Mouse (Mus musculus) left cerebral cortex, postnatal 14 days (tissue): ENCODE data around the gene Plekhb2. TPM values are rescaled to one million over a fixed set of nuclear protein-coding genes. Genes with fewer than 3 reads are reported as not detected.

Experiments used
- DNase-seq, 2 experiments: peaks; one replicate each; pipeline ENCODE4 v3.0.0; 2021 to 2022; ENCODE audit warnings: low spot score in 2 of 2, mixed read lengths in 1 of 2
- intact Hi-C: fragments of 180-260 bp; cut with DNase I; formaldehyde crosslinking; loops from one replicate; pipeline ENCODE4 v1.15.1; 2025
- total RNA-seq, 2 experiments: library from RNA; stranded (reverse); gene quantifications; 2 replicates each; pipeline ENCODE4 v1.2.3; 2021

Gene Plekhb2
- total RNA-seq, 2 experiments from 2014 or later = 202 to 226 TPM

DNA sequence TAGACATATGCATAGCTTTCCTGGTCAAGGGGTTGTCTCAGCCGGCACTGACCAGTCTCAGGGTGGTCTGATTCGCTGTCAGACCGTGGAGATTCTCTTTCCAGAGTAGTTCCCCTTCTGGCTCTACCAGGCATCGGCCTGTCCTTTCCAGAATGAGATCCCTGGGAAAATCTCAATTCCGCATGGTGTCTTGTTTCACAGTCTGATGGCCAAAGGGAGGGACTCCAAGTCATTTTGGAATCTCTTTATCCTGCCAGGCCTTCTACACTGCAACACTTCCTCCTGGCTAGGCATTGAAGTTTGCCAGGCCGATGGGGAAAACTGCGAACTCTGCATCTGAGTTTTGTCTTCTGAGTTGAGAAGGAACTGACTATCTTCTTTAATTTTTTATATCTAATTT, 10.4 kb downstream of the Plekhb2 start:
- intact Hi-C loops = no loop called here
- no peak for DNase-seq

DNA sequence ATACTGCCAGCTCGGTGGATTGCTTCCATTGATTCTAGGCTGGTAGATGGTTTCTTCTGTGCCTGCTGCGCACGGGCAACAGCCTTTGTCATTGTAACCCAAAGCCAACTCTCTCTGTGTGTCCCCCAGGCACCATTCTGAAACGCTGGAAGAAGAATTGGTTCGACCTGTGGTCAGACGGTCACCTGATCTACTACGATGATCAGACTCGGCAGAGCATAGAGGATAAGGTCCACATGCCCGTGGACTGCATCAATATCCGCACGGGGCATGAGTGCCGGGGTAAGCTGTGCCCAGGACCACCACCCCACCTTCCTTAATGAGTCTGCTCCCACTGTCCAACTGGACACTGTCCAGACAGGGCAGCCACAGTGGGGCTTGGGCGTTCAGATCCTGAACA, 13.1 kb downstream of the Plekhb2 start:
- intact Hi-C loops = no loop called here

DNA sequence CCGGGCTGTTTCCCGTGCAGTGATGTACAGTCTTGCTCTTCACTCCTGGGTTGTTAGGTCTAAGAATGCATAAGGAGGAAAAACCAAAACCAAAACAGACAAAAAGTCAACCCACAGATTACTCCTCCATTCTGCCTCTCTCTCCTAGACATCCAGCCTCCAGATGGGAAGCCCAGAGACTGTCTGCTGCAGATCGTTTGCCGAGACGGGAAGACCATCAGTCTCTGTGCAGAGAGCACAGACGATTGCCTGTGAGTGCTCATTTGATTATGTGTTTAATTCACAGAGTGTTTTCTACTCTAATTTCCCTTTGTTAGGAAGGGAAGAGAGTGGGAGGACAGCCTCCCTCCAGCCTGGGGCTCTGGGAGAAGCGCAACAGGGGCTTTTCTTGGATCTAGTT, 13.5 kb downstream of the Plekhb2 start:
- no peak for DNase-seq
- intact Hi-C loops = no loop called here

More for the DNA sequence above, 13.1 kb downstream of the Plekhb2 start:
- no peak for DNase-seq

DNA sequence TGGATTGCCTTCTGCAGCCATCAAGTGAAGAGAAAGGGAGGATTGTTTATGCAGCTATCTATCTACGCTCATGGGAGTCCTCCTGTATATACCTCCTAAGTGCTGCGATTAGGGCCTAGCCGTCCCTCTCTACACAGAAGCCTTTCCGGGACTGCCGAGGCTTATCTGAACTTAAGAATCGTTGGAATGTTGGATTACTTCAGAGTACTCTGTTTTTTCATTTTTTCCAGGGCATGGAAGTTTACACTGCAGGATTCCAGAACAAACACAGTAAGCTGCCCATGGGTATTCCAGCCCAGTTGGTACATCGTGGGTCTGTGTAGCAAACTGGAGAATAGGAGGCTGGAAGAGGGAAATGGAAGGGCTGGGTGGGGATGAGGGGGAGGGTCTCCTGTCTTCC, 14.5 kb downstream of the Plekhb2 start:
- no peak for DNase-seq
- intact Hi-C loops = no loop called here

DNA sequence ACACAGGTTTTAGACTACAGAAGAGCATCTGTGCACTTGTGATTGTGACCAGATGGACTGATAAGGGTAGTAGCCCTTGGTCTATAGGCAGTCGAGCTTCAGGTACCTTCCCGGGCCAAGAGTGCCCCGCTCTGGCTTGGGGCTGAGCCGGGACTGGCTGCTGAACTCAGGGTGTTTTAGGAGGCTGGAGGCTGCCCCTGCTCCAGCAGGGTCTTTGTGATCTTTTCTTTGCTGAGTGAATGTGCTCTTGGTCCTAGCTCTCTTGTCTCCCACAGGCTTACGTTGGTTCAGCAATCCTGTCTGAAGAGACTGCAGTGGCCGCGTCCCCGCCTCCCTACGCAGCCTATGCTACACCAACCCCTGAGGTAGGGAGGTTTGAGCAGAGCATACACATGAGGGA, 16.1 kb downstream of the Plekhb2 start:
- DNase-seq = no peak
- intact Hi-C loops = no loop called here

DNA sequence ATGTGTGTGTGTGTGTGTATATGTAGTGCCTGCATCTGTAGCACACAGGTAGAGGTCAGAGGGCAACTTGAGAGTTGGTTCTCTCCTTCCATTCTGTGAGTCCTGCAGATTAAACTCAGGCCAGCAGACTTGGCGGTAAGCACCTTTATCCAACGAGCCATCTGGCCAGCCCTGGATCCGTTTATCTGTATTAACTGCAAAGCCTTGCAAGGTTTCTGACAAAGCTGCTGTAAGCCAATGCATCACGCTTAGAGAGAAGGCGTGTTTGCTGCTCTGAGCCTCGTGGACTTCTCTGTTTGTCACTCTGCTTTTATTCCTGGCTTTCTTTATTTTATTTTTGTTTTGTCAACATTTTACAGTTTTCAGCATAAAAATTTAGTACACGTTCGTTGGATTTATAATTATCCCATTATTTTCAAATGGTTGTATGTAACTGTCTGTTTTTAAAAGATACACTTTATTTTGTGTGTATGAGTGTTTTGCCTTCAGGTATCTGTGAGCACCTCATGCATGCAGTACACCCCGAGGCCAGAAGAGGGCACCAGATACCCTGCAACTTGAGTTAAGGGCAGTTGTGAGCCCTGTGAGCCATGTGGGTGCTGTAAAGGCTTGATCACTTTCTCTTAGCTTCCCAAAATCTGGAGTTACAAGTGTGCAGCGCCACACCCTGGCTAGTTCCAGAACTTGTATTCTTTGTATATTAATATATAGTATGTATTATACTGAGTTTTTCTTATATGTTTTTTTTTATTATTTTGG, 17.2 kb downstream of the Plekhb2 start:
- intact Hi-C loops = no loop called here

DNA sequence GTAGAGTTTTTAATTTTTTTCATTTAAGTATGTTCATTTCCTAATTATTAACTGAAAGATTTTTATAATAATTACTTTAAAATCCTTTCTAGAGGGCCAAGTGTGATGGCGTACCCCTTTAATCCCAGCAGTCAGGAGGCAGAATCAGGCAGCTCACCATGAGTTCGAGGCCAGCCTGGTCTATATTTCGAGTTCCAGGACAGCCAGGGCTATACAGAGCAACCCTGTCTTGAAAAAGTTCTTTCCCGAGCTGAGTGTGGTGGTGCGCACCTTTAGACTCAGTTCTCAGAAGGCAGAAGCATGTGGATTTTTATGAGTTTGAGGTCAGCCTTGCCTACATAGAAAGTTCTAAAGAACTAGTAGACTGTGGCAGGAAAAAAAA, 17.8 kb downstream of the Plekhb2 start:
- DNase-seq = no peak
- intact Hi-C loops = no loop called here

More for the DNA sequence above, 17.2 kb downstream of the Plekhb2 start:
- peak; percentile 92 to 95 for DNase-seq

DNA sequence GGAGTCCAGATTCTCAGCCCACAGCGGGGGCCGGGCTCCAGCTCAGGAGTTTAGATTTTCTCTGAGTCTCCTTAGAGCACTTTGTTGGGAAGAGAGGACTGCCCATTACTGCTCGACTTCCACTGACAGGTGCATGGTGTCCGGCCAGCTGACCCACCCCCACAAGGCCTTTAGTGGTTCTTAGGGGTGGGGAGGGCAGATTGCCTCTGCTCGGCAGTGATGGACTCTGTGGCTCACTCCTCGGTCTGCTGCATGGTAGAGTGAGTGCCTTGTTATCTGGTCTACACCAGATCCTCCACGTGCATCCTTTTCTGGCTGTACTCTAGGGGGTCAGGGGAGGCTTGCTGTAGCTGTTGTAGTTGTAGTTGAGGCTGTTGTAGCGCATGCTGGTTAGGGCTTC, 18.6 kb downstream of the Plekhb2 start:
- no peak for DNase-seq
- intact Hi-C loops = no loop called here

DNA sequence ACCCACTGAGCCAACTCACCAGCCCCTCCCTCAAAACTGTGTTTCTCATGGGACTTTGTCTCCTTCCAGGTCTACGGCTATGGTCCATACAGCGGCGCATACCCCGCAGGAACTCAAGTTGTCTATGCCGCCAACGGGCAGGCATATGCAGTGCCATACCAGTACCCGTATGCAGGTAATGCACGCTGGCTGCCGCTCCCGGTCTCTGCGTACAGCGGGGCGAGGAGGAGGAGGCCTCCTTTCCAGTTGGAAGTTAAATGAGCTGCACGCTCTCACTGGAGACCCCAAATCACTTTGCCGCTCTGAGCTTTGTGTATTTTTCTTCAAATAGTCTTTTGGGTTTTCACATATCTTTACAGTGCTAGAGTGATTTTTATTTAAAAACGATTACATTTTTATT, 19.5 kb downstream of the Plekhb2 start:
- intact Hi-C loops = no loop called here
- no peak for DNase-seq

DNA sequence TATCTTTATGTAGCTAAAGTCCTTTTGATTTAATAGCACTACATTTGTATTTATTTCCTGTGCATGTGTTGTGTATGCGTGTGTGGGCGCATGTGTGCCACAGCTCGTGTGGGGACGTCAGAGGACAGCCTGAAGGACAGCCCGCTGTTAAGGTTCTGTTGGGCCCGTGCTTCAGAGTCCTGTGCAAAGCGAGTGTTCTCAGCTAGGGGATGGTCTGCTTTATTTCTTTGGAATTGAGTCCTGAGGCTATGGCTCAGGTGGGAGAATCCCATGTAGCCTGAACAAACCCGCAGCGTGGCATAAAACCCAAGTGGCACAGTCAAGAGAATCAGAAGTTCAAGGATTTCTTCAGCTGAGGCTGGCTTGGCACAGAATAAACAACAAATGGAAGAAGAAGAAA, 21.4 kb downstream of the Plekhb2 start:
- intact Hi-C loops = no loop called here
- no peak for DNase-seq

DNA sequence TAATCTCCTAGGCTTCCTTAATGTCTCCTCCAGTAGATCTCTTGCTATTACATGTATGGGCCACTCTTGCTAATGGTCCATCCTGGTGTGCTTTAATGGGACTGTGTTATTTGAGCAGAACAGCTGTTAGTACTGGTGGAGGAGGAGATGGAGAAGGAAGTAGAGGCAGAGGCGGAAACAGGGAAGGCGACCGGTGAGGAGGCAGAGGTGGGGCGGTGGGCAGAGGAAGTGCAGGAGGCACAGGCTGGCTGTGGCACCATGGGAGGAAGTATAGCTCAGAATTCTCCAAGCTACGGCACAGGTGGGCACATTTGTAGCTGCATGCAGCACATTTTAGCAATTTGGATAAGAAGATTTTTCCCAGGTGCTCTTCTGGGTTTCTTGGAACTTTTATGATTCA, 23.8 kb downstream of the Plekhb2 start:
- intact Hi-C loops = no loop called here
- DNase-seq = no peak

DNA sequence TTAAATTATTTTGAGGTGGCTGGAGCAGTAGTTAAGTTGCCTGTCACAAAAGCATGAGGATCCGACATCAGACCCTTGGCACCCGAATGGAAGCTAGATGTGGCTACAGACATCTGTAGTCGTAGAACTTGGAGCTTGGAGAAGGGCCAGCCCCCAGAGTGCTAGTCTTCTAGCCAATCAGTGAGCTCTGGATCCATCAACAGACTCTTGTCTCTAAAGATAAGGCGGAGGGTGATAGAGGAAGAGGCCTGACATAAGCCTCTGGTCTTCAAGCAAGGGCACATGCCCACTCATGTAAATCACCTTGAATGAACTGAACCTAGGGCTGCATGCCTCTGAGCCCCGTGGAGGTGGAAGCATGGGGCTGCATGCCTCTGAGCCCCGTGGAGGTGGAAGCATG, 29.8 kb downstream of the Plekhb2 start:
- intact Hi-C loops = no loop called here
- DNase-seq = no peak

DNA sequence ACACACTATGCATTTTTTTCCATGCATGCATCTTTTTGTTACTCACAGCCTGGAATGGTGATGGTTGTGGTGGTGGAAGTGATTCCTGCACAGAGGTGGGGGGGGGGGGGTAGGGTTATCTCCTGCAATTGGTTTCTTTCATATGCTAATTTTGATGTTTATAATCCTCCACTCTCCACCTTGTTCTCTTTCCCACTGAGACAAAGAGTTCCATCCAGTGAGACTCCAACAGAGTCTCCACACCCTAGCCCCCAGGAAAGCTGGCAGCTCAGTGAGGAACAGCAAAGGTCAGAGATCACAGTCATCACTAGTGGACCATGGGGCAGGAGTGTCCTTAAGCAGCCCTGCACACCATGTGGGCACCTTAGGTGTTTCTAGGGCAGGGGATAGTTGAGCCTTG, 34.0 kb downstream of the Plekhb2 start:
- no peak for DNase-seq
- intact Hi-C loops = no loop called here

DNA sequence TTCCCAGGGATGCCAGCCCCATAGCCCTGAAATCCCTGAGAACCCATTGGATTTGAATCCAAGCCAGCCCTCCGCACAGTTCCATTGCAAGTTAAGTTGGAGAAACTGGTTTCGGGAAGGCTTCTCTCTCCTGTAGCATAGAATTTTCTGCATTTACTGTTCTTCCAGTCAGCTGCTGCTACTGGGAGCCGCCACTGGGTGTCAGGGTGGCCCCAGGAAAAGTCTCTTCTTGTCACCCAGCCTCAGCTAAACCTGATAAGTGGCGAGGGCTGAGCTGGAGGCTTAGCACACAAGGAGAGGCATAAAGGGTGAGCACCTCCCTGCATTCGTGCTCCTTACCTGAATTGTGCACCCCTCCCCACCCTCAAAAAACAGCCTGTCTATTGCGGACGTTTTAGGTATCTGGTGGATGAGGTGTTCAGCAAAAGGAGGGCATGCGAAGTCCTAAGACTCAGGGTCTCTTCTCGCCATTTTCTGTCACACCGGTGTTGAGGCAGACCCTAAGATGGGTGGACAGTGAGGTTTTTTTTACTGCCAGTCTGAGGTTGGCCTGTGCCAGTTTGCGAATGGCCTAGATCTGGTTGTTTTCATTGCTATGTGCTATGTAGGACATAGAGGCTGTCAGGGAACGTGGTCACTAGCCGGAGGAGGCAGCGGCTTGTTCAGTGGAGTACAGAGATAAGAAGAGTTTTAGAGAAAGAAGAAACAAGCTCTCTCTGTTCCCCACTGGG, 41.9 kb downstream of the Plekhb2 start:
- intact Hi-C loops = loop anchor here (5.0 to 10.0 kb wide), 5 partner anchors 493 to 1363 kb away; partner anchors contain the start of gene Hs6st1
- peak; percentile 69 to 76 for DNase-seq

DNA sequence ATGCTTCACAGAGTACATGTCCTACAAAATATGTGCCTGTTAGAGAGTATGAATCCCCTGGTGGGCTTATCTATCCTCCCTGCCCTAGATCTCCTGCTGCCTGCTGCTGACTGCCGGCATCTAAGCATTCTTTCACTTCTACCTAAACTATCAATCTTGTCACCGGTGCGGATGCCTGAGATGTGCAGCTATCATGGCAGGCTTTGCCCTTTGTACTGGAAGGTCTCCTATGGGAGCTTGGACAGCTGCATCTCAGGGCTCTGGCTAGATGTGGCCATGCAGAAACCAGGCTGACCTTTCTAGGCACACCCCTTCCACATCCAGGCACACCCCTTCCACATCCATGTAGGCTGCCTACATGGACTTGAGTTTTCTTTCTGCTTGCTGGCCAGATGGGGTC, 42.7 kb downstream of the Plekhb2 start:
- no peak for DNase-seq
- intact Hi-C loops = loop anchor here (5.0 to 10.0 kb wide), 5 partner anchors 492 to 1362 kb away; partner anchors contain the start of gene Hs6st1

DNA sequence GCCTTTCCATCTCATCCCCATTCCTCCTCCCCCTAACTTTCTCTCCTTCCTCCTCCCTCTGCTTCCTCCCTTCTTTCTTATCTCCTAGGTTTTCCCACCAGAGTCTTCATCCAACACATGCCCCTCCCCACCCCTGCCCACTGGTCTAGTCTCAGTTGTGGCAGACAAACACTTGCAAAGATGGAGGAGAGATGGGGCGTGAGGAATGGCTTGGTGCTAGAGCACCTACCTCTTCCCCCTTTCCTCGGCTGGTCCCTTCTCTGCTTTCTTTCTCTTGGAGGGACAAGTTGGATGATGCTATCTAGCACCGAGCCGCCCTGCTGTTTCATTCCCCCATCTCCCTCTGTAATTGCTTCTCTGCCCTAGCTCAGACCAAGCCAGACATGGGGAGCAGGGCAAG, 43.6 kb downstream of the Plekhb2 start:
- intact Hi-C loops = loop anchor here (5.0 to 10.0 kb wide), 5 partner anchors 491 to 1361 kb away; partner anchors contain the start of gene Hs6st1
- DNase-seq = no peak

DNA sequence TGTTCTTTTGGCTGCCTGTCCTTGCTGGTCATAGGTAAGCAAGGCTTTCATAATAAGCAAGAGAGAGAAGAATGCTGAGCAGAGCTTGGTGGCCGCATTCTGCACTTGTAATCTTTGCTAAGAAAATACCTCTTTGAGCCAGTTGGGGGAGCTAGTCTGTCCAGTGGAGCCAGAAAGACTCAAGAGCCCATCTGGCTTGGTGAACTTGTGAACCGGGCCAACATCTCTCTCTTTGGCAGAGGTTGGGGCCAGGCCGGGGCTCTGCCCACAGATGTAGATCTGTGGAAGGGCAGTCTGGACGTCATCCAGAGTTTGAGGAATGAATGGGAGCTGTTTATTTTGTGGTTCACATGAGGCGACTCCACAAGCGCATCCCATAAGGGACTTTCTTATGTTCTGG, 44.1 kb downstream of the Plekhb2 start:
- DNase-seq = peak in 1 of 2 experiments; percentile 42
- intact Hi-C loops = loop anchor here (5.0 to 10.0 kb wide), 5 partner anchors 491 to 1361 kb away; partner anchors contain the start of gene Hs6st1

DNA sequence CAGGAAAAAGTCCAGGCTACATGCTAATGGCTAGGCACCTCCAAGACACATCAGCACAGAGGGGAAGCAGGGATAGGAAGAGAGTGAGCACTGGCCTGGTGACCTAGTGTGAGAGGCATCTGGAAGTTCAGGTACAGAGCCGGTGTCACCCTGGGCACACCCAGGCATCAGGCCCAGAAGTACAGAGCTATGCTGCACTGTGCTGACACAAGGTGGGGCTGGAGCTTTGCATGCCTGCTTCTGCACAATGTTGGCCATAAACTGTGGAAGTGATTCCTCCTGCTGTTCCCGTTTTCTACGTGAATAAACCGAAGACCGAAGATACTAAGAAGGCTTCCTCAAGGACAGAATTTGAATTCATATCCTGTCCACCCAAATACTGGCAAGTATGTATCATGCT, 46.3 kb downstream of the Plekhb2 start:
- intact Hi-C loops = loop anchor here (10.0 kb wide), 3 partner anchors 489 to 1359 kb away; no protein-coding TSS in a partner anchor
- DNase-seq = no peak

DNA sequence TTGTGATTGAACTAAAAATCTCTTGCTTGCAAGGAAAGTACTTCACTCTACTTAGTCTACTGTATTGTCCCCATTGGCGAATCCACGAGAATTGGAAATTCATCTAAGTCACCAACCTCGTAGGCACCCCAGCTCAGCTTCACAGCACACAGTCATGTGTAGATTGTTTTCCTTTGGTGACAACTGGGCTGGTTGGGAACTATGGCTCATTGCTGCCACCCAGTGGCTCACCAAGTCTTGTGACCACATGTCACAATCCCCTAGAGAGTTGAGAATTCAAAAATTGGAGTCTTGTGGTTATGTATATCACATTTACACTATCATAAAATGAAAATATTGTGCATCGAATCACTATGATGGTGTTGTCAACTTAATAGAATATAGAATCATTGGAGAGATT, 47.1 kb downstream of the Plekhb2 start:
- intact Hi-C loops = loop anchor here (10.0 kb wide), 3 partner anchors 488 to 1358 kb away; no protein-coding TSS in a partner anchor
- DNase-seq = peak; percentile 49 to 68

DNA sequence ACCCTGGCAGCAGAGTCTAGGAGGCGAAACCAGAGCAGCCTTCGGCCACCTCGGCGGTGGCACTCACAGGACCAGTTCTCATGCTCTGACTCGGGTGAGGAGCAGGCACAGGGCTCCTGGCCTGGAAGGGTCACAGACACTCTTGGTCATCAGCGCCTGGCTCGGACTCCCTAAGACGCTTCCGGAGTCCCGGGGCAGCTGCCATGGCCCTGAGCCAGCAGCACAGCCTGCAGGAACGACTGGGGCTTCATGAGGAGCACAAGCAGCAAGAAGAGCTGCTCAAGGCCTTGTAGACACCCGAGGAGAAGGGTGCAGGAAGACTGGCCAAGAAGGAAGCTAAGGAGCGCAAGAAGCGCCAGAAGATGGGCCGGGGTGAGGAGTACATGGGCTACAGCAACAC, 78.9 kb downstream of the Plekhb2 start:
- intact Hi-C loops = no loop called here
- DNase-seq = no peak
